Mouse (Mus musculus): Measurements from ENCODE around the gene Adra2a. TPM values are rescaled to one million over a fixed set of nuclear protein-coding genes. Genes with fewer than 3 reads are reported as not detected.

The Adra2a gene
- polyA plus RNA-seq (2016; fragmentation: Nextera tagmentation; extraction: Ambion mirVana) = 0.11 and 0.27 TPM in 2 replicates

GRCm38 (mm10) chr19:54043851-54044250, at the start of gene Adra2a:
Gene Adra2a, plus strand, starts transcription at chr19:54044151.
- Histone ChIP-seq H3K27me3 (peaks cover 52% of the 10 kb centered on the region), H3K4me3 (replicated peaks) (peak within 1 kb of the TSS; percentile 55), H3K4me1 (replicated peaks) (peaks cover 30% of the 10 kb centered on the region), H3K9ac (replicated peaks) (peak within 1 kb of the TSS; percentile 51; the same call in 1 of the 2 replicates), H3K9me3 (no peaks in the 10 kb centered on the region), H3K4me2 (peak within 1 kb of the TSS; percentile 99), H3K36me3 (no peaks in the 10 kb centered on the region), H3K27ac (no peak within 1 kb of the TSS)
- 71% methylated on average over 5 of the region's 5 CpGs for WGBS
- no peak for ATAC-seq (ENCODE audit: insufficient number of reproducible peaks, insufficient read depth, low FRiP score, low TSS enrichment, low read depth)

- H3K9me3 ChIP-seq = no peaks in the 10 kb centered on the region
- H3K27me3 ChIP-seq = no peaks in the 10 kb centered on the region
- 0 out of 2 replicates have a peak, but pooled peaks cover 4% of the 10 kb centered on the region for H3K36me3 ChIP-seq
- H3K4me3 ChIP-seq (replicated peaks) = no peak overlapping the region
- 83% methylated on average over 1 of the region's 1 CpGs for WGBS
- peaks cover 12% of the 10 kb centered on the region for H3K4me1 ChIP-seq (replicated peaks)
- H3K27ac ChIP-seq = no peak overlapping the region
- H3K9ac ChIP-seq (replicated peaks) = no peak overlapping the region
- no peak for ATAC-seq (ENCODE audit: insufficient number of reproducible peaks, insufficient read depth, low FRiP score, low TSS enrichment, low read depth)
- no peak overlapping the region for H3K4me2 ChIP-seq
Measured at GRCm38 (mm10) chr19:53994276-53994675, 49.7 kb upstream of the Adra2a start.

GRCm38 (mm10) chr19:54010973-54011372, 33.0 kb upstream of the Adra2a start:
- Histone ChIP-seq H3K9ac (replicated peaks) (no peak overlapping the region), H3K27ac (no peak overlapping the region), H3K4me2 (no peak overlapping the region), H3K27me3 (no peaks in the 10 kb centered on the region), H3K4me3 (replicated peaks) (no peak overlapping the region), H3K4me1 (replicated peaks) (no peaks in the 10 kb centered on the region; the same call in 1 of the 2 replicates), H3K36me3 (peaks cover 3% of the 10 kb centered on the region; the same call in 1 of the 2 replicates), H3K9me3 (no peaks in the 10 kb centered on the region)
- 88% methylated on average over 4 of the region's 4 CpGs for WGBS
- no peak for ATAC-seq (ENCODE audit: insufficient number of reproducible peaks, insufficient read depth, low FRiP score, low TSS enrichment, low read depth)

- no peak for ATAC-seq (ENCODE audit: insufficient number of reproducible peaks, insufficient read depth, low FRiP score, low TSS enrichment, low read depth)
- Histone ChIP-seq H3K27me3 (no peaks in the 10 kb centered on the region), H3K36me3 (peaks cover 3% of the 10 kb centered on the region; the same call in 1 of the 2 replicates), H3K9ac (replicated peaks) (no peak overlapping the region), H3K27ac (no peak overlapping the region), H3K4me3 (replicated peaks) (no peak overlapping the region), H3K4me1 (replicated peaks) (no peaks in the 10 kb centered on the region; the same call in 1 of the 2 replicates), H3K4me2 (no peak overlapping the region), H3K9me3 (no peaks in the 10 kb centered on the region)
- 93% methylated on average over 5 of the region's 5 CpGs for WGBS
Measured at GRCm38 (mm10) chr19:54014999-54015398, 29.0 kb upstream of the Adra2a start.

GRCm38 (mm10) chr19:54015503-54015902, 28.4 kb upstream of the Adra2a start:
- H3K9ac ChIP-seq (replicated peaks) = no peak overlapping the region
- H3K4me1 ChIP-seq (replicated peaks) = no peaks in the 10 kb centered on the region
- peaks cover 3% of the 10 kb centered on the region; the same call in 1 of the 2 replicates for H3K36me3 ChIP-seq
- no peak for ATAC-seq (ENCODE audit: insufficient number of reproducible peaks, insufficient read depth, low FRiP score, low TSS enrichment, low read depth)
- 95% methylated on average over 5 of the region's 5 CpGs for WGBS
- H3K9me3 ChIP-seq = no peaks in the 10 kb centered on the region
- H3K4me2 ChIP-seq = no peak overlapping the region
- no peaks in the 10 kb centered on the region for H3K27me3 ChIP-seq
- no peak overlapping the region for H3K4me3 ChIP-seq (replicated peaks)
- no peak overlapping the region for H3K27ac ChIP-seq

GRCm38 (mm10) chr19:54035100-54035499, 8.9 kb upstream of the Adra2a start:
- Histone ChIP-seq H3K4me2 (no peak overlapping the region), H3K4me1 (replicated peaks) (no peaks in the 10 kb centered on the region), H3K4me3 (replicated peaks) (no peak overlapping the region), H3K36me3 (peaks cover 40% of the 10 kb centered on the region), H3K9me3 (no peaks in the 10 kb centered on the region), H3K9ac (replicated peaks) (no peak overlapping the region), H3K27ac (no peak overlapping the region), H3K27me3 (no peaks in the 10 kb centered on the region)
- WGBS = 88% methylated on average over 6 of the region's 6 CpGs
- no peak for ATAC-seq (ENCODE audit: insufficient number of reproducible peaks, insufficient read depth, low FRiP score, low TSS enrichment, low read depth)

- peaks cover 8% of the 10 kb centered on the region for H3K27me3 ChIP-seq
- H3K36me3 ChIP-seq = peaks cover 17% of the 10 kb centered on the region; the same call in 1 of the 2 replicates
- no peak overlapping the region for H3K9ac ChIP-seq (replicated peaks)
- ATAC-seq (ENCODE audit: insufficient number of reproducible peaks, insufficient read depth, low FRiP score, low TSS enrichment, low read depth) = no peak
- H3K4me3 ChIP-seq (replicated peaks) = no peak overlapping the region
- no peak overlapping the region for H3K4me2 ChIP-seq
- no peak overlapping the region for H3K27ac ChIP-seq
- no peaks in the 10 kb centered on the region for H3K9me3 ChIP-seq
- 66% methylated on average over 7 of the region's 7 CpGs for WGBS
- H3K4me1 ChIP-seq (replicated peaks) = no peaks in the 10 kb centered on the region; the same call in 1 of the 2 replicates
Measured at GRCm38 (mm10) chr19:54039441-54039840, 4.5 kb upstream of the Adra2a start.

GRCm38 (mm10) chr19:54040356-54041028, 3.5 kb upstream of the Adra2a start:
- H3K4me3 ChIP-seq (replicated peaks) = no peak overlapping the region
- ATAC-seq (ENCODE audit: insufficient number of reproducible peaks, insufficient read depth, low FRiP score, low TSS enrichment, low read depth) = no peak
- WGBS = 63% methylated on average over 4 of the region's 4 CpGs
- H3K4me1 ChIP-seq (replicated peaks) = peaks cover 3% of the 10 kb centered on the region
- H3K27me3 ChIP-seq = peaks cover 18% of the 10 kb centered on the region
- H3K9me3 ChIP-seq = no peaks in the 10 kb centered on the region
- H3K36me3 ChIP-seq = peaks cover 8% of the 10 kb centered on the region; the same call in 1 of the 2 replicates
- H3K4me2 ChIP-seq = no peak overlapping the region
- H3K27ac ChIP-seq = no peak overlapping the region
- H3K9ac ChIP-seq (replicated peaks) = no peak overlapping the region

- 19% methylated on average over 5 of the region's 5 CpGs for WGBS
- H3K9me3 ChIP-seq = no peaks in the 10 kb centered on the region
- no peak for ATAC-seq (ENCODE audit: insufficient number of reproducible peaks, insufficient read depth, low FRiP score, low TSS enrichment, low read depth)
- no peak overlapping the region for H3K9ac ChIP-seq (replicated peaks)
- H3K36me3 ChIP-seq = peaks cover 7% of the 10 kb centered on the region; the same call in 1 of the 2 replicates
- H3K27ac ChIP-seq = no peak overlapping the region
- peaks cover 24% of the 10 kb centered on the region for H3K27me3 ChIP-seq
- peaks cover 8% of the 10 kb centered on the region for H3K4me1 ChIP-seq (replicated peaks)
- H3K4me3 ChIP-seq (replicated peaks) = no peak overlapping the region
- no peak overlapping the region for H3K4me2 ChIP-seq
Measured at GRCm38 (mm10) chr19:54041029-54041367, 3.0 kb upstream of the Adra2a start.

GRCm38 (mm10) chr19:54044507-54045371, 788 bp downstream of the Adra2a start:
- Histone ChIP-seq H3K9ac (replicated peaks) (peak overlapping the region; percentile 51), H3K9me3 (no peaks in the 10 kb centered on the region), H3K36me3 (no peaks in the 10 kb centered on the region), H3K27me3 (peaks cover 61% of the 10 kb centered on the region), H3K4me2 (peak overlapping the region; percentile 99), H3K27ac (no peak overlapping the region), H3K4me3 (replicated peaks) (peak overlapping the region; percentile 55), H3K4me1 (replicated peaks) (peaks cover 30% of the 10 kb centered on the region)
- WGBS = under 1% methylated on average over 56 of the region's 59 CpGs
- ATAC-seq (ENCODE audit: insufficient number of reproducible peaks, insufficient read depth, low FRiP score, low TSS enrichment, low read depth) = peak; percentile 85

GRCm38 (mm10) chr19:54045412-54045811, 1.5 kb downstream of the Adra2a start:
- Histone ChIP-seq H3K4me3 (replicated peaks) (peak overlapping the region; percentile 55), H3K4me2 (peak overlapping the region; percentile 99), H3K27me3 (peaks cover 66% of the 10 kb centered on the region), H3K4me1 (replicated peaks) (peaks cover 30% of the 10 kb centered on the region), H3K9me3 (no peaks in the 10 kb centered on the region), H3K27ac (no peak overlapping the region), H3K9ac (replicated peaks) (peak overlapping the region; percentile 51), H3K36me3 (no peaks in the 10 kb centered on the region)
- 0 out of 2 replicates have a peak, but pooled peaks have one; percentile 26 for ATAC-seq (ENCODE audit: insufficient number of reproducible peaks, insufficient read depth, low FRiP score, low TSS enrichment, low read depth)
- under 1% methylated on average over 29 of the region's 29 CpGs for WGBS

Data from limb, embryonic 12.5 days (tissue).